Mouse (Mus musculus): ENCODE measurements around the gene Nell2. TPM values are rescaled to one million over a fixed set of nuclear protein-coding genes. Genes with fewer than 3 reads are reported as not detected.

Nell2 gene
- polyA plus RNA-seq, 1 experiment from 2014 or later: 115 TPM

GRCm38 (mm10) chr15:95460041-95460566 is 68.3 kb downstream of the Nell2 start:
- H3K4me2 ChIP-seq (replicated peaks): no peak overlapping the region
- H3K9ac ChIP-seq: 0 out of 2 replicates have a peak overlapping the region, but pooled peaks have one; percentile 9
- no peak overlapping the region for H3K27ac ChIP-seq
- peaks cover 2% of the 10 kb centered on the region; the same call in 1 of the 2 replicates for H3K4me1 ChIP-seq
- H3K4me3 ChIP-seq: no peak overlapping the region
- H3K27me3 ChIP-seq: no peaks in the 10 kb centered on the region
- no peaks in the 10 kb centered on the region for H3K9me3 ChIP-seq (replicated peaks)
- no peak for ATAC-seq (ENCODE audit: low FRiP score)
- WGBS: 79% methylated on average over 4 of the region's 4 CpGs
- no peaks in the 10 kb centered on the region for H3K36me3 ChIP-seq

GRCm38 (mm10) chr15:95444586-95444985 is 83.8 kb downstream of the Nell2 start:
- no peak for ATAC-seq (ENCODE audit: low FRiP score)
- 83% methylated on average over 11 of the region's 11 CpGs for WGBS
- Histone ChIP-seq H3K27ac (no peak overlapping the region), H3K4me1 (no peaks in the 10 kb centered on the region), H3K4me3 (no peak overlapping the region), H3K9ac (no peak overlapping the region), H3K4me2 (replicated peaks) (no peak overlapping the region), H3K36me3 (no peaks in the 10 kb centered on the region), H3K27me3 (no peaks in the 10 kb centered on the region), H3K9me3 (replicated peaks) (no peaks in the 10 kb centered on the region)

- no peaks in the 10 kb centered on the region for H3K9me3 ChIP-seq (replicated peaks)
- H3K27ac ChIP-seq: no peak overlapping the region
- no peaks in the 10 kb centered on the region for H3K27me3 ChIP-seq
- no peak overlapping the region for H3K4me3 ChIP-seq
- H3K9ac ChIP-seq: no peak overlapping the region
- no peak for ATAC-seq (ENCODE audit: low FRiP score)
- no peak overlapping the region for H3K4me2 ChIP-seq (replicated peaks)
- 81% methylated on average over 4 of the region's 4 CpGs for WGBS
- H3K36me3 ChIP-seq: no peaks in the 10 kb centered on the region
- H3K4me1 ChIP-seq: peaks cover 1% of the 10 kb centered on the region
These were observed 90.6 kb downstream of the Nell2 start for GRCm38 (mm10) chr15:95437740-95438139.

DNA sequence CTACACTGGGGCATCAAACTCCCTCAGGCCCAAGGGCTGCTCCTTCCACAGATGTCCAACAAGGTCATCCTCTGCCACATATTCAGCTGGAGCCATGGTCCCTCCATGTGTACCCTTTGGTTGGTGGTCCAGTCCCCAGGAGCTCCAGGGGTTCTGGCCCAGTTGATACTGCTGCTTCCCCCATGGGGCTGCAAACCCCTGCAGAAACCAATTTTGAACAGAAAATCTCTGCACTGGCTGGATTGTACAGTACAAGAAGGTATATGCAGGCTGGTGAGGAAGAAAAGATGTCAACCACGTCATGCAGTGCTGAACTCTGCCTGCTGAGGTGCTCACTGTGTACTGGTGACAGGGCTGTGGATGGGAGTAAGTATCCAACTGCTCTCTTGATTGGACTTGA is 92.1 kb downstream of the Nell2 start:
- 85% methylated on average over 1 of the region's 1 CpGs for WGBS
- no peak overlapping the region for H3K4me2 ChIP-seq (replicated peaks)

DNA sequence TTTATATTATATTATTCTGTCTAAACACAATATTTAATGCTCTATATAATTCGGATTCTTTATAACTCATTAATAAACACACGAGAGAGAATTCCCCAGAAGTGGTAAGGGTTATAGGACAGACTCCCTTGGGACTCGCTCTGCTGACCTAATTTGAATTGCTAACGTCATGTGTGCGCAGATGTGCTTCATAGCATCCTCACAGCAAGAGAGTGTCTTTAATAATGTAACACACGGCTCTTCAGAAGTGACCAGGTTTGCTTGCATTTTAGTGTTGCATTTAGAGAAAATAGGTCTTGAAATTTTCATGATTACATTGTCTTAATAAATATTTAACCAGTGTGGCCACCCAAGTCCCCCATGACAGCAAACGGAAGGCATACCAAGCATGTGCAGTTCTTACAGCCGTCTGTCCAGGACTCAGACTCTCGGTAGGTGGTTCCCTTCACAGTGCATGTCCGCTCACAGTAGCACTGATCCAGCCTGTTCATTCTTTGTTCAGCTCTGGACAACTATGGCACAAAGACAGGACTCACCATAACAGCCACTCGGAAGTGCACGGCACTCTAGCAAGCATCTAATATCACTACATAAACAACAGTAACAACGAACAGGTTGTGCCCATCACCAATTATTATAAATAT is 97.1 kb downstream of the Nell2 start:
- H3K9ac ChIP-seq: no peak overlapping the region
- no peaks in the 10 kb centered on the region for H3K27me3 ChIP-seq
- no peak overlapping the region for H3K4me3 ChIP-seq
- 0 out of 2 replicates have a peak overlapping the region, but pooled peaks have one; percentile 2 for H3K4me2 ChIP-seq (replicated peaks)
- peak; percentile 79 for ATAC-seq (ENCODE audit: low FRiP score)
- WGBS: 37% methylated on average over 13 of the region's 13 CpGs
- H3K4me1 ChIP-seq: peaks cover 24% of the 10 kb centered on the region
- no peaks in the 10 kb centered on the region for H3K9me3 ChIP-seq (replicated peaks)
- H3K36me3 ChIP-seq: no peaks in the 10 kb centered on the region
- peak overlapping the region; percentile 83 for H3K27ac ChIP-seq

More for the DNA sequence above, 92.1 kb downstream of the Nell2 start:
- no peaks in the 10 kb centered on the region for H3K36me3 ChIP-seq
- H3K27me3 ChIP-seq: no peaks in the 10 kb centered on the region
- H3K9ac ChIP-seq: no peak overlapping the region
- H3K4me3 ChIP-seq: no peak overlapping the region
- peaks cover 14% of the 10 kb centered on the region for H3K4me1 ChIP-seq
- H3K9me3 ChIP-seq (replicated peaks): no peaks in the 10 kb centered on the region
- no peak overlapping the region for H3K27ac ChIP-seq
- no peak for ATAC-seq (ENCODE audit: low FRiP score)

- Histone ChIP-seq H3K36me3 (no peaks in the 10 kb centered on the region), H3K9me3 (replicated peaks) (no peaks in the 10 kb centered on the region), H3K9ac (no peak overlapping the region), H3K4me3 (no peak overlapping the region), H3K27ac (no peak overlapping the region), H3K27me3 (no peaks in the 10 kb centered on the region), H3K4me2 (replicated peaks) (no peak overlapping the region), H3K4me1 (peaks cover 24% of the 10 kb centered on the region)
- ATAC-seq (ENCODE audit: low FRiP score): no peak
- WGBS: 97% methylated on average over 8 of the region's 8 CpGs
These were observed 98.4 kb downstream of the Nell2 start for GRCm38 (mm10) chr15:95430000-95430399.

DNA sequence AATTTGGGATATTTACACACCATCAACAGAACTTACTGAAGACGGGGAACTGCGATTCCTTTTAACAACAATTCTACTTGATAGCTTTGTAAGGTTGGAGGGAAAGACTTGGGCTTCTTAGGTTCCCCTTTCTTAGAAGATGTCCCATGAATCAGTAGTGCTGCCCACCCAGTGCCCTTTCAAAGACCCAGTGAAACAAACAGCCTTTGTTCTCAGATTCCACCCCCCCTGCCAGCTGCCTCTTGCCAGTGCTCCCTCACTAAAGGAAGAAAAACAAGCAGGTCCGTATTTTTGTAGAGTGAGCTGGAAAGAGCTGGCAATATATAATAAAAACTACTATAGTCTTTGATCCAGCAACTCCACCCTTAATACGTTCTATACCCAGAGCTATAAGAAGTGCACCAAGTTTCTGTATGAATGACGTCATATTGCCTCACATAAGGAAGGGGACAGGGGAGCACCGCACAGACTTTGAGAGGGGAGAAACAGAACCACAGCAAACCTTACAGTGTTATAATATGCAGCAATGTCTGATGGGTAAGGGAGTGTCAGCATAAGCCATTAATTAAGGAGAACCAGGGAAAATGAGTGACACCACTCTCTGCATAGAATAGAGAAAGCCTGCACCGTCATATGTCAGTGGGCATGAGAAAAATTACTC is 100.2 kb downstream of the Nell2 start:
- Histone ChIP-seq H3K4me1 (peaks cover 24% of the 10 kb centered on the region), H3K36me3 (no peaks in the 10 kb centered on the region), H3K27me3 (no peaks in the 10 kb centered on the region), H3K9ac (no peak overlapping the region), H3K4me2 (replicated peaks) (no peak overlapping the region), H3K9me3 (replicated peaks) (no peaks in the 10 kb centered on the region), H3K4me3 (no peak overlapping the region), H3K27ac (peak overlapping the region; percentile 45)
- WGBS: 37% methylated on average over 7 of the region's 7 CpGs
- 0 out of 2 replicates have a peak, but pooled peaks have one; percentile 16 for ATAC-seq (ENCODE audit: low FRiP score)

DNA sequence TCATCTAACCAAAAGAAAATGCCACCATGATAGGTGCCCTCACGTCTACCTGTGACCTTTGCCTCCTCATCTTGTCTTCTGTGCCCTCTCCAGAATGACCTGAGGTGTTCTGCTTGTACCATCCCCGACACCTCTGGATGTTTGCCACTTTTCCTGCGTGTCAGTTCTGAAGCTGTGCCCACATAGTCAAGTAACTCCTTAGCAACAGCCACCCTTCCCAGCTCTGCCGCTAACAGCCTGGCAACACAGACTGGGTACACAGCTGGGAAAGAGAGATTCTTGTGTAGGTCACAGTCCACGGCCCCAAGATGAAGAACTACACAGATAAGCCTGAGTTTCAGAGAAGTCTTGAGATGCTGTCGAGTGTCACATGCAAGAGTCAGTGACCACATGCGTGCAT is 103.3 kb downstream of the Nell2 start:
- no peak overlapping the region for H3K4me3 ChIP-seq
- peaks cover 3% of the 10 kb centered on the region; the same call in 1 of the 2 replicates for H3K36me3 ChIP-seq
- no peak for ATAC-seq (ENCODE audit: low FRiP score)
- H3K9ac ChIP-seq: no peak overlapping the region
- H3K9me3 ChIP-seq (replicated peaks): no peaks in the 10 kb centered on the region
- H3K4me1 ChIP-seq: peaks cover 11% of the 10 kb centered on the region
- no peak overlapping the region for H3K4me2 ChIP-seq (replicated peaks)
- H3K27me3 ChIP-seq: no peaks in the 10 kb centered on the region
- no peak overlapping the region for H3K27ac ChIP-seq
- WGBS: 83% methylated on average over 7 of the region's 7 CpGs

DNA sequence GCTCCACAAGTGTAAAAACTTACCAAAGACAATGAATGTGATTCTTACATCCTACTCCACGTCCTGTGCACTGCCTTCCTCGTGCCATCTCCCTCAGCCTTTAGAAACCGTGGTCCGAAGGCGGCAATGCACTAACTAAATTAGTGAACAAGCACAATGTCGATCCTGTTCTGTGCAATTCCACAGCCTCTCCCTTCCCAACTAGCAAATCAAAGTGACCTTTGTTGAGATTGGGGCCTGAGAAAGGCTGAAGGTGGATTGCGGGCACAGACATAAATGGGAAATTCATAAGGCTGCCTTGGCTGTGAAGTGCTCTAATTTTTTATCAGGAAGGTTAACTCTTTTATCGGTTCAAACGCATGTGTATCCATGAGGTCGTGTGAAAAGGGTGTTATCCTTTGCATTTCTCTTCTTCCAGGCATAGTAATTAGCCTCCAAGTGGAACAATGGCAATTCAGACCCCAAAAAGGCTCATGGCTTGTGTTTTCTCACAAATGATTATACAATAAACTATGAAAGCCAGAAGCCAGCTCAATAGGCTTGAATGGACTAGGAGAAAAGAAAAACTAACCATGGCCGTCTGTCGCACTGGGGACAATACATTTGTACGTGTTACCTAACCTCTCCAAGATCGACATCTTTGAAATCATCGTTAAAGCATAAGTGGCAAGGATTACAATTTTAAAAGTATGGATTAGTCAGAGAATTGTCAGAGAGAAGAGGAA is 106.0 kb downstream of the Nell2 start:
- H3K4me3 ChIP-seq: no peak overlapping the region
- no peak overlapping the region for H3K9ac ChIP-seq
- no peak overlapping the region for H3K4me2 ChIP-seq (replicated peaks)
- H3K27me3 ChIP-seq: no peaks in the 10 kb centered on the region
- H3K4me1 ChIP-seq: 0 out of 2 replicates have a peak, but pooled peaks cover 3% of the 10 kb centered on the region
- peak overlapping the region; percentile 48; the same call in 1 of the 2 replicates for H3K27ac ChIP-seq
- H3K9me3 ChIP-seq (replicated peaks): no peaks in the 10 kb centered on the region
- ATAC-seq (ENCODE audit: low FRiP score): peak; percentile 66
- WGBS: 43% methylated on average over 15 of the region's 15 CpGs
- peaks cover 9% of the 10 kb centered on the region for H3K36me3 ChIP-seq

GRCm38 (mm10) chr15:95418641-95419040 is 109.7 kb downstream of the Nell2 start:
- no peak for ATAC-seq (ENCODE audit: low FRiP score)
- H3K27ac ChIP-seq: no peak overlapping the region
- no peaks in the 10 kb centered on the region for H3K27me3 ChIP-seq
- no peak overlapping the region for H3K4me3 ChIP-seq
- no peak overlapping the region for H3K4me2 ChIP-seq (replicated peaks)
- 71% methylated on average over 4 of the region's 4 CpGs for WGBS
- H3K4me1 ChIP-seq: 0 out of 2 replicates have a peak, but pooled peaks cover 3% of the 10 kb centered on the region
- H3K9me3 ChIP-seq (replicated peaks): no peaks in the 10 kb centered on the region
- H3K9ac ChIP-seq: no peak overlapping the region
- H3K36me3 ChIP-seq: peaks cover 9% of the 10 kb centered on the region

DNA sequence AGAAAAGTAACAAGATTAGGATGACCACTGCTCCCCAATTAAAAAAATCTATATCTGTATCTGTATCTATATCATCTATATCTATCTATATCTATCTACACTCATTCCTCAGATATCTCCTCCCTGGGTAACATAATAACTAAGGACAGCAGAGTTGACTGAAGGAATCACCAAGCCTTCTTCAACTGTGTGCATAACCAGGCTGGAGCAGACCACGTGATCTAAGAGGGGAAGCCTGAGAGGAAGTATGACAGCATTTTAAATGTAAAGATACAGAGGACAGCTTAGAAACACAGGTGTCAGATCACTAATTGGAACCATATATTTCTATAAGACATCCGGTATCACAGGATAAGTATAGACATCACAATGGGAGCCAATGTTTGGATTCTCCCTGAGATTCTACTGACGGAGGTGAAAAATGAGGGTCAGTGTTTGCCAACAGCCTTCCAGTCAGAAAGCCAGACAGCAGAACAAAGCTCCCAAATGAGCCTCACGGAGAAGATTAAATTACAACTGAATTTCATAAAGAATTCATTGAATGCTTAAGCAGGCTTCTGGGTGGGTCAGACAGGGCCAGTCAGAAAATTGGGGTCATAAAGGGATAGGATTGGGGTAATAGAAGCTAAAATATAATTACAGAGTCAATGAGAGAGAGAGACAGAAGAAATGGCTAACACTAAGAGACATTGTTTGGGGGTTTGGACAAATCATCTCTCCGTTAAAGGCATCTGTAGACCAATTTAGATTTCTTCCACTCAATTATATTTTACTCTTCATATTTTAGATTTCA is 116.2 kb downstream of the Nell2 start:
- no peaks in the 10 kb centered on the region for H3K9me3 ChIP-seq (replicated peaks)
- ATAC-seq (ENCODE audit: low FRiP score): peak; percentile 50
- H3K4me2 ChIP-seq (replicated peaks): no peak overlapping the region; the same call in 1 of the 2 replicates
- H3K36me3 ChIP-seq: no peaks in the 10 kb centered on the region
- WGBS: 36% methylated on average over 5 of the region's 5 CpGs
- no peak overlapping the region for H3K9ac ChIP-seq
- no peaks in the 10 kb centered on the region for H3K27me3 ChIP-seq
- peaks cover 19% of the 10 kb centered on the region for H3K4me1 ChIP-seq
- H3K27ac ChIP-seq: peak overlapping the region; percentile 77
- H3K4me3 ChIP-seq: no peak overlapping the region

All from hindbrain, embryonic 12.5 days (tissue).